Mouse (Mus musculus) embryonic fibroblast, embryonic 13.5 days (primary cell): Measurements from ENCODE around the gene Gm12184.

Experiments used
- CTCF ChIP-seq: IDR thresholded peaks from 2 replicates; pipeline ENCODE4 v1.5.1; 2011; ENCODE audit warnings: mild to moderate bottlenecking, control low read depth, low read length, moderate library complexity, borderline replicate concordance; ENCODE audit not compliant: insufficient read depth
- POLR2A ChIP-seq: IDR thresholded peaks from 2 replicates; pipeline ENCODE4 v1.6.1; 2011; ENCODE audit warnings: low read depth, mild to moderate bottlenecking, control low read depth, low read length, moderate library complexity

DNA sequence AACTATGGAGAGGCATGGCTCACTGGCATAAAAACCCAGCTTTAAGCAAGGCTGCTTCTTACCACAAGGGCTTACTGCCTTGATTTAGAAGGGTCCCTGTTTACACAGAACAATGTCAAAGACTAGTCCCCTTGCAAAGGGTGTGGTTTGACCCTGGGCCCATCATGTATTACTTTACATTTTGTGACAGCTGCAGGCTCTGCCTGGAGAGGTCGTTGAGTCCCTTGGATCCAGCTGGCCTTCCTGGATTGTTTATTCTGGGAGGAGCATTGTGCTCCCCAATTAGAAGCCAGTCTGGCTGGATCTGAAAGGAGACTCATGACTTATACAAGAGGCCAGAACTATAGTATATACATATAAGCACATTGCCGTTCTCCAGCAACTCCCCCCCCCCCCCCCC lies 23.8 kb upstream of the Gm12184 start:
- TF ChIP-seq CTCF (no peak), POLR2A (no peak)
